Mouse (Mus musculus) C2C12 (cell line): Measurements from ENCODE around the gene Krt78.

Experiments used
- CEBPB ChIP-seq: IDR thresholded peaks from one replicate; pipeline ENCODE4 v1.6.1; 2011; ENCODE audit warnings: low read depth, mild to moderate bottlenecking, control low read depth, moderate library complexity
- CTCF ChIP-seq: IDR thresholded peaks from one replicate; pipeline ENCODE4 v1.5.1; 2011; ENCODE audit not compliant: control insufficient read depth, insufficient read depth, insufficient read length
- MAX ChIP-seq: IDR thresholded peaks from one replicate; pipeline ENCODE4 v1.6.1; 2011; ENCODE audit warnings: mild to moderate bottlenecking, control low read depth
- MYOG ChIP-seq: IDR thresholded peaks from one replicate; pipeline ENCODE4 v1.6.1; 2011; ENCODE audit not compliant: control insufficient read depth, insufficient read length; ENCODE audit errors: extremely low read depth
- USF1 ChIP-seq: IDR thresholded peaks from one replicate; pipeline ENCODE4 v1.6.1; 2011; ENCODE audit warnings: low read depth, mild to moderate bottlenecking, control low read depth, moderate library complexity

GRCm38 (mm10) chr15:101958891-101959290 is 4.8 kb upstream of the Krt78 start:
- TF ChIP-seq CTCF (no peak), USF1 (no peak), MAX (no peak), MYOG (no peak), CEBPB (no peak)
